Mouse (Mus musculus): ENCODE results near the gene Prcc. TPM values are rescaled to one million over a fixed set of nuclear protein-coding genes. Genes with fewer than 3 reads are reported as not detected.

Gene Prcc
- total RNA-seq (2014; rRNA removed; ENCODE audit: low replicate concordance) (55.6 and 68.6 TPM in 2 replicates), polyA plus RNA-seq (2015; fragmentation: Nextera tagmentation; extraction: Ambion mirVana) (10.0 and 12.1 TPM in 2 replicates)

DNA sequence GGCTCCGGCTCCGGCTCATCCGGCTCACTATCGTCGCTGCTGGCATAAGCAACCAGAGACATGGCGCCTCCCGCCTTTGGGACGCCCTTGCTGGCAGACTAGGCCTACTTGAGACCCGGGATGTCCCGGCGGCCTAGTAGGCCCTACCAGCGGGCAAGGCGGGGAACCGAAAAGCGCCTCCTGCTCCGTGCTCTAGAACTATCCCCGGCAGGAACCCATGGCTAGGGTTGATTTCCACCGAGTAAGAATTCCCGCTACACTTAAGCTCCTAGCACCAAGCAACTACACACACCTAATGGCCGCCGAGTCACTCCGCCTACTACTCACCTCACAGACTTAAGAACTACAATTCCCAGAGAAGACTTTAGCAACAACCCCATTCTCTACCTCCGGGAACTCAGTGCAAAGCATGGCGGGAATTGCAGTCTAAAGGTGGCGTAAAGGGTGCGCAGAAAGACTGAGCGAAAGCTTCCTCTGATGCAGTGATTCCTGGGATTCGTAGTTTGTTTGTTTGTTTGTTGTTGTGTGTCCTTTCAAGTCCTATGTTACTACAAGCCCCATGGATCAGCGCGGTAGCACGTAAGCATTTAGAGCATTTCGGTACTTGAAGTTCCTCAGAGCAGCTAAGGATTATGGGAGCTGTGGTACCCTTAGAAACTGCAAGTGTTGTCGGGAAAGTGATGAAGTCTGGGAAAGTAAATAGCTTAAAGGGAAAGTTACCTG is at the start of gene Prcc:
Prcc (minus strand) TSS at position 328 of the 723 bp plus-strand sequence.
- Histone ChIP-seq H3K9me3 (replicated peaks; ENCODE audit: control insufficient read depth, low read length) (0 out of 2 replicates have a peak, but pooled peaks cover 2% of the 10 kb centered on the region), H3K4me2 (ENCODE audit: low read depth, low read length) (peak within 1 kb of the TSS; percentile 75), H3K4me1 (ENCODE audit: control insufficient read depth, insufficient read depth) (peaks cover 18% of the 10 kb centered on the region), H3K27ac (ENCODE audit: low read depth) (peak within 1 kb of the TSS; percentile 91), H3K36me3 (replicated peaks; ENCODE audit: control insufficient read depth, insufficient read depth, low read length) (peaks cover 10% of the 10 kb centered on the region), H3K27me3 (ENCODE audit: control insufficient read depth, insufficient read depth, low read length) (no peaks in the 10 kb centered on the region), H3K9ac (replicated peaks; ENCODE audit: low read depth, low read length) (peak within 1 kb of the TSS; percentile 86), H3K4me3 (ENCODE audit: low read depth, low read length) (peak within 1 kb of the TSS; percentile 90)
- under 1% methylated on average over 33 of the region's 33 CpGs for WGBS
- TF ChIP-seq CTCF (IDR thresholded peaks at IDR 0.05; ENCODE audit: low read depth) (no peak), EP300 (IDR thresholded peaks at IDR 0.05; ENCODE audit: low read depth) (peak; percentile 72)
- DNase-seq (ENCODE audit: low spot score): peak; percentile 100
- ATAC-seq (ENCODE audit: insufficient read depth, low read depth): peak; percentile 95

DNA sequence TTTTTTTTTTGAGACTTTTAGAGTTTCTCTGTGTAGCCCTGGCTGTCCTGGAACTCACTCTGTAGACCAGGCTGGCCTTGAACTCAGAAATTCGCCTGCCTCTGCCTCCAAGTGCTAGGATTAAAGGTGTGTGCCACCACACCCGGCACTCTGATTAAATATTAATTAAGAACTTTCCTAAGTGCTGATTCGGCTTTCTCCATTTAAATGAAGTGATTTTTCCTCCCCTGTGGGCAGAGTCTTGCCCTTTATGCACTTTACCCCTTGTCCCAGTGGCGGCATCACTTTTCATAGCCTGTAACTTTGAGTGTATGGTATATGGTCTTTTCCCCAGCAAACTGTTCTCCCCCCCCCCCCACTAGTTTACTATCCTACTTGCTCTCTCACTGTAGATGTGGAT is 49.8 kb upstream of the Prcc start:
- Histone ChIP-seq H3K9ac (replicated peaks; ENCODE audit: low read depth, low read length) (no peak overlapping the region), H3K27me3 (ENCODE audit: control insufficient read depth, insufficient read depth, low read length) (no peaks in the 10 kb centered on the region), H3K4me3 (ENCODE audit: low read depth, low read length) (no peak overlapping the region), H3K4me1 (ENCODE audit: control insufficient read depth, insufficient read depth) (peaks cover 7% of the 10 kb centered on the region), H3K27ac (ENCODE audit: low read depth) (no peak overlapping the region), H3K4me2 (ENCODE audit: low read depth, low read length) (no peak overlapping the region), H3K36me3 (replicated peaks; ENCODE audit: control insufficient read depth, insufficient read depth, low read length) (peaks cover 67% of the 10 kb centered on the region), H3K9me3 (replicated peaks; ENCODE audit: control insufficient read depth, low read length) (no peaks in the 10 kb centered on the region)
- WGBS: 83% methylated on average over 4 of the region's 4 CpGs
- DNase-seq (ENCODE audit: low spot score) (no peak), ATAC-seq (ENCODE audit: insufficient read depth, low read depth) (no peak)
- TF ChIP-seq CTCF (IDR thresholded peaks at IDR 0.05; ENCODE audit: low read depth) (no peak), EP300 (IDR thresholded peaks at IDR 0.05; ENCODE audit: low read depth) (no peak)

DNA sequence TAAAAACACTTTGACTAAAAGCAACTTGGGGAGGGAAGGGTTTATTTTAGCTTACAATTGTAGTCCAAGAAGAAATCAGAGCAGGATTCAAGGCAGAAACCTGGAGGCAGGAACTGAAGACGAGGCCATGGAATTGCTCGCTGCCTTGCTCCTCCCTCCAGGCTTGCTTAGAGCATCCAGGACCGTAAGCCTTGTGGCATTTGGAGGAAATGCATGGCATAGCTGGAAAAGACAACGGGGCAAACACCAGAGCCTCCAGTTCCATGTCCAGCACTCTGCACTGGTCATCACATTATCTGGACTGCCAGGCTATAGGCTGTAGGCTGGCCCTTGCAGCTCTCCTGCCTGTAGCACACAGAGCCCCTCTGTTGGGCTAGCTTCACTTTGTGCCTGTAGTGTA is 49.1 kb upstream of the Prcc start:
- no peak for TF ChIP-seq CTCF (IDR thresholded peaks at IDR 0.05; ENCODE audit: low read depth)
- TF ChIP-seq EP300 (IDR thresholded peaks at IDR 0.05; ENCODE audit: low read depth): no peak
- 63% methylated on average over 4 of the region's 4 CpGs for WGBS
- no peak for ATAC-seq (ENCODE audit: insufficient read depth, low read depth)
- Histone ChIP-seq H3K36me3 (replicated peaks; ENCODE audit: control insufficient read depth, insufficient read depth, low read length) (peaks cover 60% of the 10 kb centered on the region), H3K4me3 (ENCODE audit: low read depth, low read length) (no peak overlapping the region), H3K4me2 (ENCODE audit: low read depth, low read length) (no peak overlapping the region), H3K27ac (ENCODE audit: low read depth) (no peak overlapping the region), H3K9ac (replicated peaks; ENCODE audit: low read depth, low read length) (no peak overlapping the region), H3K27me3 (ENCODE audit: control insufficient read depth, insufficient read depth, low read length) (no peaks in the 10 kb centered on the region), H3K9me3 (replicated peaks; ENCODE audit: control insufficient read depth, low read length) (no peaks in the 10 kb centered on the region), H3K4me1 (ENCODE audit: control insufficient read depth, insufficient read depth) (peaks cover 7% of the 10 kb centered on the region)
- no peak for DNase-seq (ENCODE audit: low spot score)

DNA sequence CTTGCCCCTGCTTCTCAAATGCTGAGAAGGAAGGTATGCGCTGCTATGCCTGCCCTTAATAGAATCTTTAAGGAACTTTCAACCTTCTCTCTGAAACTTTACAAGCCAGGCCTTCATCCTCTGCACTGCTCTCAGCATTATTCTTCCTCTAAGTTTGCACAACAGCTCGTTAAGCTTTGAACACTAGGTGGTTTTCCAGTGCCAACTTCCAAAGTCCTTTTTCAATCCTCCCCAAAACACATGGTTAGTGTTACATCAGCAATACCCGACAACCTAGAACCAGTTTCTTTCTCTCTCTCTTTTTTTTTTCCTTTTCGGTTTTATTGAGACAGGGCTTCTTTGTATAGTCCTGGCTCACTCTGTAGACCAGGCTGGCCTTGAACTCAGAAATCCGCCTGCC is 48.6 kb upstream of the Prcc start:
- H3K4me3 ChIP-seq (ENCODE audit: low read depth, low read length): no peak overlapping the region
- TF ChIP-seq EP300 (IDR thresholded peaks at IDR 0.05; ENCODE audit: low read depth): no peak
- no peak for TF ChIP-seq CTCF (IDR thresholded peaks at IDR 0.05; ENCODE audit: low read depth)
- no peak for DNase-seq (ENCODE audit: low spot score)
- 87% methylated on average over 5 of the region's 5 CpGs for WGBS
- ATAC-seq (ENCODE audit: insufficient read depth, low read depth): no peak
- H3K9me3 ChIP-seq (replicated peaks; ENCODE audit: control insufficient read depth, low read length): no peaks in the 10 kb centered on the region
- no peak overlapping the region for H3K4me2 ChIP-seq (ENCODE audit: low read depth, low read length)
- H3K36me3 ChIP-seq (replicated peaks; ENCODE audit: control insufficient read depth, insufficient read depth, low read length): peaks cover 55% of the 10 kb centered on the region
- no peak overlapping the region for H3K9ac ChIP-seq (replicated peaks; ENCODE audit: low read depth, low read length)
- H3K27me3 ChIP-seq (ENCODE audit: control insufficient read depth, insufficient read depth, low read length): no peaks in the 10 kb centered on the region
- H3K27ac ChIP-seq (ENCODE audit: low read depth): no peak overlapping the region
- peaks cover 12% of the 10 kb centered on the region for H3K4me1 ChIP-seq (ENCODE audit: control insufficient read depth, insufficient read depth)

GRCm38 (mm10) chr3:87930078-87930795 is 44.8 kb upstream of the Prcc start, which contains the start of the genes Isg20l2 and Rrnad1:
Isg20l2 (plus strand) TSS chr3:87930314.
Rrnad1 (minus strand) TSS chr3:87930717.
- WGBS: under 1% methylated on average over 60 of the region's 78 CpGs
- ATAC-seq (ENCODE audit: insufficient read depth, low read depth) (peak; percentile 97), DNase-seq (ENCODE audit: low spot score) (peak; percentile 94)
- Histone ChIP-seq H3K9ac (replicated peaks; ENCODE audit: low read depth, low read length) (peak within 1 kb of the TSS; percentile 92), H3K27ac (ENCODE audit: low read depth) (peak within 1 kb of the TSS; percentile 90), H3K4me3 (ENCODE audit: low read depth, low read length) (peak within 1 kb of the TSS; percentile 91), H3K4me1 (ENCODE audit: control insufficient read depth, insufficient read depth) (peaks cover 14% of the 10 kb centered on the region), H3K27me3 (ENCODE audit: control insufficient read depth, insufficient read depth, low read length) (no peaks in the 10 kb centered on the region), H3K4me2 (ENCODE audit: low read depth, low read length) (peak within 1 kb of the TSS; percentile 95), H3K9me3 (replicated peaks; ENCODE audit: control insufficient read depth, low read length) (no peaks in the 10 kb centered on the region), H3K36me3 (replicated peaks; ENCODE audit: control insufficient read depth, insufficient read depth, low read length) (peaks cover 57% of the 10 kb centered on the region)
- TF ChIP-seq EP300 (IDR thresholded peaks at IDR 0.05; ENCODE audit: low read depth) (no peak), CTCF (IDR thresholded peaks at IDR 0.05; ENCODE audit: low read depth) (peak; percentile 69)

Measured in heart, postnatal 0 days (tissue).